16 mouse cellular contexts compared by ENCODE assay signal in genomic region chr11:90314606-90315005, GRCm38 (mm10).
A peak's percentile ranks its signal among the peaks of the same experiment; 100 is the strongest.
DNase-seq lines count a peak whose midpoint lies in the region.
"Had no signal": no experiment of that assay in that cellular context is flagged by ENCODE, and none has a peak within 500 bp of the region (broad histone marks: within the 10 kb centered on the region; RNA-seq: fewer than 3 reads in every experiment).

No protein-coding gene starts in this region.

- peak; percentile 41 to 47 for DNase-seq in frontal cortex, adult 2 months (ENCODE audit: extremely low spot score in 1 of 2, low spot score in 1 of 2)
- no peak for DNase-seq in frontal cortex, postnatal 25 days (ENCODE audit: low spot score in 2 of 2)
- DNase-seq in right cerebral cortex, adult 18-20 months = peak; percentile 33
- DNase-seq in right cerebral cortex, postnatal 25 days = no peak
- DNase-seq in telencephalon, adult 2 months (ENCODE audit: low read depth, low spot score) = peak; percentile 41
- DNase-seq in kidney, postnatal 10 days = no peak
- DNase-seq: adrenal gland, adult 2 months; adrenal gland, postnatal 14 days; adrenal gland, postnatal 36 days; cerebellum, adult 11 months; cerebellum, adult 18-20 months; cerebellum, adult 8-10 months; cerebellum, adult 9-11 months; cerebellum, postnatal 14 days; cerebellum, postnatal 36 days; embryo, embryonic 11 days had no signal

Comparison
In these comparisons a context has a peak if more than half of its experiments do, and no peak if none do; other contexts are left out.
1. DNase-seq: peak in frontal cortex, adult 2 months (2 of 2), right cerebral cortex, adult 18-20 months (single experiment) and telencephalon, adult 2 months (single experiment); none in frontal cortex, postnatal 25 days (0 of 2), right cerebral cortex, postnatal 25 days (single experiment) and kidney, postnatal 10 days (single experiment).